Mouse (Mus musculus) G1E (cell line): ENCODE data around the gene Gm9495. TPM values are rescaled to one million over a fixed set of nuclear protein-coding genes. Genes with fewer than 3 reads are reported as not detected.
"Not testable (repeated sequence)": the region's sequence is repeated elsewhere in the genome, so short reads cannot be mapped to it uniquely, and the experiment has no call there.

Source experiments
- ATAC-seq: 2 replicates; pipeline ENCODE4 v1.8.0; 2016; ENCODE audit warnings: mild to moderate bottlenecking; ENCODE audit not compliant: insufficient number of reproducible peaks, poor library complexity, low FRiP score, severe bottlenecking; ENCODE audit errors: extremely low read depth
- DNase-seq: peaks from one replicate; pipeline ENCODE4 v3.0.0; 2012; ENCODE audit warnings: low spot score
- H3K27me3 ChIP-seq: 2 replicates; pipeline ENCODE4 v1.6.1; 2012; ENCODE audit warnings: mild to moderate bottlenecking, low read length, inconsistent platforms; ENCODE audit not compliant: insufficient read depth
- H3K36me3 ChIP-seq: replicated peaks from 2 replicates; pipeline ENCODE3; 2012; ENCODE audit warnings: mild to moderate bottlenecking, inconsistent platforms
- H3K4me1 ChIP-seq: 2 replicates; pipeline ENCODE4 v1.6.1; 2012; ENCODE audit warnings: low read depth, low read length, inconsistent platforms, mixed read lengths; ENCODE audit not compliant: insufficient read depth
- H3K4me3 ChIP-seq: 2 replicates; pipeline ENCODE4 v1.5.1; 2012; ENCODE audit warnings: low read depth, mild to moderate bottlenecking, inconsistent platforms, low read length, moderate library complexity, mixed read lengths
- H3K9me3 ChIP-seq: replicated peaks from 2 replicates; pipeline ENCODE4 v1.6.1; 2012; ENCODE audit warnings: inconsistent platforms
- CTCF ChIP-seq: IDR thresholded peaks from 2 replicates; pipeline ENCODE4 v1.5.1; 2012; ENCODE audit warnings: low read depth, low read length, inconsistent platforms, mixed read lengths
- GATA1 ChIP-seq: IDR thresholded peaks from 2 replicates; pipeline ENCODE4 v1.6.1; 2012; ENCODE audit warnings: borderline replicate concordance, low read length, inconsistent platforms, mixed read lengths
- GATA2 ChIP-seq: IDR thresholded peaks from 2 replicates; pipeline ENCODE4 v1.6.1; 2012; ENCODE audit warnings: low read depth, low read length, inconsistent platforms, borderline replicate concordance
- POLR2AphosphoS5 ChIP-seq: IDR thresholded peaks from 2 replicates; pipeline ENCODE4 v1.6.1; 2012; ENCODE audit warnings: low read depth, low read length, inconsistent platforms; ENCODE audit not compliant: insufficient replicate concordance
- TAL1 ChIP-seq: conservative IDR thresholded peaks from 2 replicates; pipeline ENCODE4 v1.6.1; 2012; ENCODE audit warnings: low read depth, low read length, inconsistent platforms, mixed read lengths
- polyA plus RNA-seq: library from polyadenylated mRNA; stranded (reverse); fragments of >175 nt; gene quantifications from 2 replicates; pipeline ENCODE4 v1.2.3, GENCODE M21; 2012
- total RNA-seq, 2 experiments: library from RNA; stranded (forward) in 1 of 2; stranded (reverse) in 1 of 2; fragments of 200-1000 nt in 1 of 2; fragments of >200 nt in 1 of 2; fragmentation: Nextera tagmentation in 1 of 2; gene quantifications; 2 replicates each; pipeline ENCODE4 v1.2.3; 2014 to 2017

Gm9495 gene
- total RNA-seq (2014; fragmentation: Nextera tagmentation) = not detected in 2 replicates
- 0.16 TPM in 1 of 2 replicates, not detected in the other for total RNA-seq (2017)
- not detected in 2 replicates for polyA plus RNA-seq

DNA sequence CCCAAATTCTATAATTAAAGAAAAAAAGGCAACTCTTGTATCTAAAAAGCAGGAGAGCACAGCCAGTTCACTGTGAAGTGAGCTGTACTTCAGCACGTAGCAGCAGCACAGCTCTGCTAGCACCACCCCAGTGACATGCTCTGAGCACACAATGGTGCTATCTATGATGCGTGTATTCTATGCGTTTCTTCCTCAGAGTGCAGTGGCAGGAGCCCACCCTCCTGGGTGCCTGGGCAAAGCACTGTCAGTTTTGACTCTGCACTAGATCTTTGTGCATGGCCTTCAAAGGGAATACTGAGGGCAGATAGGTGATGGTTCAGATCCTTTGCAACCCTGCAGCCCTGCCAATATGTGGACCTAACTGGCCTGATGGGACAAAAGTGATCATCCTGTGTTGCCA lies at the start of gene Gm9495:
Gene Gm9495, minus strand, starts transcription at position 101 of the 400 bp plus-strand sequence.
- not testable (repeated sequence) for H3K4me1 ChIP-seq, DNase-seq, H3K4me3 ChIP-seq, H3K36me3 ChIP-seq, ATAC-seq, H3K9me3 ChIP-seq, H3K27me3 ChIP-seq

DNA sequence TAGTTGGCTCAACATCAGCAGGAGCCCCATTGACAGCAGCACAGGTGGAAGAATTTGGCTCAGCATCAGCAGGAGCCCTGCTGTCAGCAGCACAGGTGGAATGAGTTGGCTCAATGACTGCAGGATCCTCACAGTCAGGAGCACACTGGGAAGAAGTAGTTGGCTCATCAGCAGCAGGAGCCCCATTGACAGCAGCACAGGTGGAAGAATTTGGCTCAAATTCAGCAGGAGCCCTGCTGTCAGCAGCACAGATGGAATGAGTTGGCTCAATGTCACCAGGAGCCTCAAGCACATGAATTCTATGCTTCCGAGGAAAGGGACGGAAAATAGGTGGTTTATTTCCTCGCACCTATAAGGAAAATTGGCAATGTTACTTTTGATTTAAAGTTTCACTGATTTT lies 21.6 kb upstream of the Gm9495 start:
- not testable (repeated sequence) for H3K9me3 ChIP-seq, H3K4me3 ChIP-seq, H3K4me1 ChIP-seq, ATAC-seq, H3K36me3 ChIP-seq, H3K27me3 ChIP-seq, DNase-seq

DNA sequence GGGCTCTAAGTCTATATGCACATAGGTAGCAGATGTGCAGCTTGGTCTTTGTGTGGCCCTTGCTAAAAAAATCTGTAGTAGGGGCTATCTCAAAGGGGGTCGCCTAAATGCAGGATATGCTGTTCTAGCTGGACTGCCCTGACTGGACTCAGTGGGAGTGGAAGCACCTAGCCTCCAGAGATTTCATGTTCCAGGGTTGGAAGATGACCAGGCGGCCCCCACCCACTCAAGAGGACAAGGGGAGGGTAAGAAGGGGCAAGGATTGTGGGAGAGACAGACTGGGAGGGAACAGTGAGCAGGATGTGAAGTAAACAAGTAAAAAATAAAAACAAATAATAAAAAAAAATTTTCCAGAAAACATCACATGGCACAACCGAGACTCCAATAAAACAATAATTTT lies 33.3 kb downstream of the Gm9495 start:
- H3K27me3 ChIP-seq, H3K4me1 ChIP-seq, H3K9me3 ChIP-seq, ATAC-seq, H3K36me3 ChIP-seq, H3K4me3 ChIP-seq, DNase-seq: not testable (repeated sequence)

DNA sequence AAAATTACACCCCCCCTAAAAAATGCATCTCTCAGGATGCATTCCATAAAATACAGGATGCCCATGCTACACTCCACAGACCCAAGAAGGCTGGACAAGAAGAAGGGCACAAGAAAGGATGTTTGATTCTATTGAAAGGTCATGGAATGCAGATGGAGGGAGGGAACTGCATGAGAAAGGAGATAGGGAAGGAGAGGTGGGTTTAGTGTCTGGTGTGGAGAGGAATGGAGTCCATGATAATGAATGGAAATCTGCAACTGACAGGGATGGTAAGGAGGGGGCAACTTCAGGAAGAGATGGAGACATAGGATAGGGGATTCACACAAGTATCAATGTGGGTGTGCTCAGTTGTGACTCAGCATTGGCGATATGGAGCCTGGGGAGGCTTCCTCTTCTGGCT lies 39.0 kb downstream of the Gm9495 start:
- TF ChIP-seq CTCF (no peak), GATA2 (no peak), GATA1 (no peak), TAL1 (no peak), POLR2AphosphoS5 (no peak)
- Histone ChIP-seq H3K4me1 (no peaks in the 10 kb centered on the region), H3K4me3 (no peak overlapping the region), H3K27me3 (no peaks in the 10 kb centered on the region), H3K9me3 (no peaks in the 10 kb centered on the region), H3K36me3 (no peaks in the 10 kb centered on the region)
- DNase-seq (no peak), ATAC-seq (no peak)

DNA sequence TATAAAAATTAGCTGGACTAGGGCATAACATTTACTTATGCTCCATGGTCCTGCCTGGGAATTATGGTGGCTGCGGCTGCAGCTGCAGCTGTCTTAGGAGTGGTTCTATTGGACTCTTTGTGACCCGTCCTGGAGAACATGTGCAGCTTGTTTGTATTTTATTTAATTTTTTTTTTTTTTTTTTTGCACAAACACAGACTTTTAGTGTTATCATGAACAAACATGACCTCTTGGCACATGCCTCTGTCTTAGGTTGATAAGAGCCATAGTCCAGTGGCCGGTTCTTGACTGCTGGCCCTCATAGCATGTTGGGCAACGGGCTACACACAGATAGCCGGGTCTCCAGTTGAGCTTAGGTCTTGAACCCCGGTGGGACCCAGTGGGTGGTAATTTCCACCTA lies 48.6 kb downstream of the Gm9495 start:
- no peaks in the 10 kb centered on the region for H3K4me1 ChIP-seq
- ATAC-seq (no peak), DNase-seq (no peak)
- H3K9me3 ChIP-seq = peaks cover 2% of the 10 kb centered on the region
- H3K27me3 ChIP-seq = no peaks in the 10 kb centered on the region
- H3K36me3 ChIP-seq = no peaks in the 10 kb centered on the region
- TF ChIP-seq GATA2 (no peak), GATA1 (no peak), POLR2AphosphoS5 (no peak), CTCF (no peak), TAL1 (no peak)
- no peak overlapping the region for H3K4me3 ChIP-seq

DNA sequence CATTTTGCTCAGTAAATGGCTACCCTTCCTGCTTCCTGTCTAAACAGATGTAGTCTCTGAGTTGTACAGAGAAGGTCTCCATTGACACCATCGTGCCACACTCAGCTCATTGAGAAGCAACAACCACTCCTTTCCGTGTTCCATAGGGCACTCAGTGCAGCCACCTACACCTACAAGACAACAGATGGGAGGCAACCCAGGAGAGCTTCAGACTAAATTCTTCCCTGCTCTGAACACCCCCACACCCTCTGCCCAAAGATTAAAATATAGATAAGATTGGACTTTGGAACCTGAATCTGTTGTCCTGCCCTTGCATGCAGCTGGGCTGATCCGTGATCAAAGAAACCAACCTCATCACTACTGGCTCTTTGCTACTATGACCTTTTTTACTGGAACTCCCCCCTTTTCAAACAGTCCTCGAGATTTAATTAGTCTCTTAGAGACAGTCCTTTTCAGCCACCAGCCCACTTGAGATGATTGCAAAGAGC lies 53.4 kb downstream of the Gm9495 start:
- no peak for TF ChIP-seq GATA1
- no peak for ATAC-seq
- no peaks in the 10 kb centered on the region for H3K27me3 ChIP-seq
- no peaks in the 10 kb centered on the region for H3K36me3 ChIP-seq
- no peak for DNase-seq
- H3K4me1 ChIP-seq = peaks cover 4% of the 10 kb centered on the region; the same call in 1 of the 2 replicates
- peaks cover 8% of the 10 kb centered on the region for H3K9me3 ChIP-seq
- H3K4me3 ChIP-seq = no peak overlapping the region

DNA sequence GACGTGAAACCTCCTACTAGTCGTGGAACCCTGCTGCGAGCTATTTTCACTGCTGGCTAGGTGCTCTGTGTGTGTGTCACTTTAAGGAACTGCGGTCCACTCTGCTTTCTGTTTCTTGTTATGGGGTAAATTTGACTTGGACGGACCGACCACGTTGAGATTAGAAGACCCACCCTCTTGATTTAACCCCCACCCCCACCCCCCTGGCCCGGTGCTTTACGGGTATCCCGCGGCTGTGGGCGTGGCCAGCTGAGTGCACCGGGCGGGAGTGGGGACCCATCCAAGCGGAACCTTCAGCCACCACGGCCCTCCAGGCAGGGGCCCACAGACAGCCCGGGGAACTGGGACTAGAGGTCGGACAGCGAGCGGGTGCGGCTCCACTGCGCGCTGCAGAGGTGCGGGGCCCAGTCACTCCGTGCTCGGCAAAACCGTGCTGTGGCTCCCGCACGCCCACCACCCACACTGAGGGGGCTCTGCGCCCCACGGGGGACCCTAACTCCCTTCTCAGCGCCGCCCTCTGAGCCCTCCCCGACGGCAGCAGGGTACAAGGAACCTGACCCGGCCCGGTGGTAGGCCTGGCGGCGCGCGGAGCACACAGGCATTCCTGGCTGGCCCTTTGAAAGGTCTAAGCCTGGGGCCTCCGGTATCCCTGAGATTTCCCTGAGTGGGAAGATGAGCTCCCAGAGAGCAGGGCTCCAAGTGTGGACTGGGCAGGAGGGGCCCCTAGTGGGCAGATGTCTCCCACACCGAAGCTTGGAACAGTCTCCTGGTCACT lies 54.0 kb downstream of the Gm9495 start:
- H3K9me3 ChIP-seq = peaks cover 8% of the 10 kb centered on the region
- H3K4me1 ChIP-seq = peaks cover 7% of the 10 kb centered on the region
- no peak for ATAC-seq
- no peak overlapping the region for H3K4me3 ChIP-seq
- TF ChIP-seq GATA2 = no peak
- no peaks in the 10 kb centered on the region for H3K27me3 ChIP-seq
- DNase-seq = no peak
- H3K36me3 ChIP-seq = no peaks in the 10 kb centered on the region

DNA sequence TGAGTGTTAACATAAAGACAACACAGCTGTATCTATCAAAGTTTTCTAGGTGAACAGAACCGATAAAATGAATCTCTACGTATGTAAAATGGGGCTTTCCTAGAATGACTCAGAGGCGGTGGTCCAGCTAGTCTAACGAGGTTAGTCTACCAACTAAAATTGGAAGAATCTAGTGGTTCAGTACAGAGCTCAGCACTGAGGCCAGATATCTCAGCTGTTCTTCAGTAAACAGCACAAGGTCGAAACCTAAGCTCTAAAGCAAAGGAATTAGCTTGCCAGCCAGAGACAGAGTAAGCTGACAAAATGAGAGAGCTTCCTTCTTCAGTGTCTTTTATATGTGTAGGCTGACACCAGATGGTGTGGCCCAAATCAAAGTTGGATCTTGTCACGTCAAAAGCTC lies 57.2 kb downstream of the Gm9495 start:
- Histone ChIP-seq H3K9me3 (peaks cover 8% of the 10 kb centered on the region), H3K4me1 (peaks cover 11% of the 10 kb centered on the region), H3K27me3 (no peaks in the 10 kb centered on the region), H3K4me3 (no peak overlapping the region), H3K36me3 (no peaks in the 10 kb centered on the region)
- ATAC-seq = no peak
- no peak for DNase-seq
- no peak for TF ChIP-seq GATA1
